Mouse (Mus musculus) thymus, adult 18-20 months (tissue): ENCODE data around the gene Dmrt3.

Experiments used
- DNase-seq, 2 experiments: peaks; one replicate each; pipeline ENCODE4 v3.0.0; 2022; ENCODE audit warnings: mixed read lengths in 2 of 2

Dmrt3 gene

DNA sequence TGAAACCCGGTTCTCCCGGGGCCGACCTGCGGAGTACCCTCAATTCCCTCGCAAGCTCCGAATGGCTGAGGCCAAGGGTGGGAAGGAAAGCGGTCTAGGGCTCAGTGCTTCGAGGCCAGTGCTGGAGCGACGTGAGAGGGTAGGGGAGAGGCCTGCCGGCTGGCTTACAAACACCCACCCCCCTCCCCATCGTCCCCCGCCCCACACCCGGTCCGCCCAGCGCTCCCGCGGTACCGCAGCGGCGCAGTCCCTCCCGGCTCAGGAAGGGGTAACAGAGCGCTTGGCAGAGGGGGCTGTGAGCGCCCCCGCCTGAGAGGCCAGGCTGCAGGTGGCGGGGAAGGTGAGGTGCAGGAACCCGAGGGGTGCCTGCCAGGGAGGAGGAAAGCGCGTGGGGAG is at the start of gene Dmrt3:
Dmrt3 (plus strand) TSS at position 287 of the 396 bp plus-strand sequence.
- no peak for DNase-seq

DNA sequence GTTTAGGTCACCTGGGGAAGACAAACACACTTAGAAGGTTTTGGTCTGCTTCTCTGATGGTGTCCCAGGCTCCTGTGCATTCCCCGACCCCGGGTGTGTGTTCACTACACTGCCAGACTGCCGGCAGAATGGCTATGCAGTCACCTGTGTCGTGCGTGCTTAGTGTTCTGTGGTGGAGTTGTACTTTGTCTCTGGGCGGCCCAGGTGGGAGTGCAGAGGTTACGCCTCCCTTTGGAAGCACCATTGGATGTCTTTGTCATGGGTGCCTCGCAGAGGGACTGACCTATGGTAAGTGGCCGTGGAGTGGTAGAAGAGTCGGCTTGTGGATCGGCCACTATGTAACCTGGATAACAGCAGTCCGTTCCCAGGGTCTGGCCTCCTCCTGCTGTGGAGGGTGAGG is 45.7 kb upstream of the Dmrt3 start:
- DNase-seq: no peak

DNA sequence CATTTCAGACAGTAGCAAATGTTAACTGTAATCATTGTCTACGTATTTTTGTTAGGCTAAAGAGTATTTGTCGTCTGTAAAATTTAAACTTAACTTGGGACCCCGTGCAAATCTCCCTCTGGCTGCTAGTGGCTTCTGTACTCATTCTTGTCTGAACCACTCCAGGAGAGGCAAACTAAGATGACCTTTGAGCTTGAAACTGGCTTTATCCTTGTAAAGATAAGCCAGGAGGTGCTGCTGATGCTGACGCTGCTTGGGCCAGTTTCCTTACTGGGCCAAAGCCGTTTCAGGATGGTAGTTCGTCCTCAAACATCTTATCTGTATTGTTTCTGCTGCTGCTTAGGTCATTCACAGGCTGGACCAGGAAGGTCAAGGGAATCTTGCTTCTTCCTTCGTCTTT is 40.3 kb upstream of the Dmrt3 start:
- no peak for DNase-seq

DNA sequence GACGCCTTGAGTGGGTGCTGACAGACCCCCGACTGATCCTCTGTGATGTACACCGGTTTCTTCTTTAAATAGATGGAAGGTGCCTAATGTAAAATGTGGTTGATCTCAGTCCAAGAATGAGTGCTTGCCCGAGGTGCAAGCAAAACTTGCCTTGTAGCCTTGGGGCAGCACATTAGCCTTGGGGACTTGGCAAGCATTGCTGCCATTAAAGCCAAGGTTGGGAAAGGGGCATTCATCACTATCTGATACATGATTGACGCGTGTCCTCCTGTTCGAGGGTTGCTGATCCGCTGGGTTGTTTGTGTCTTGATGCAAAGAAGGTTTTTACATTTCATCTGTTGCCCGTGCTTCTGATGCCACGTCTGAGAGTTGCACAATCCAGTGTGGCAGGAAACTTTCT is 35.7 kb upstream of the Dmrt3 start:
- no peak for DNase-seq

DNA sequence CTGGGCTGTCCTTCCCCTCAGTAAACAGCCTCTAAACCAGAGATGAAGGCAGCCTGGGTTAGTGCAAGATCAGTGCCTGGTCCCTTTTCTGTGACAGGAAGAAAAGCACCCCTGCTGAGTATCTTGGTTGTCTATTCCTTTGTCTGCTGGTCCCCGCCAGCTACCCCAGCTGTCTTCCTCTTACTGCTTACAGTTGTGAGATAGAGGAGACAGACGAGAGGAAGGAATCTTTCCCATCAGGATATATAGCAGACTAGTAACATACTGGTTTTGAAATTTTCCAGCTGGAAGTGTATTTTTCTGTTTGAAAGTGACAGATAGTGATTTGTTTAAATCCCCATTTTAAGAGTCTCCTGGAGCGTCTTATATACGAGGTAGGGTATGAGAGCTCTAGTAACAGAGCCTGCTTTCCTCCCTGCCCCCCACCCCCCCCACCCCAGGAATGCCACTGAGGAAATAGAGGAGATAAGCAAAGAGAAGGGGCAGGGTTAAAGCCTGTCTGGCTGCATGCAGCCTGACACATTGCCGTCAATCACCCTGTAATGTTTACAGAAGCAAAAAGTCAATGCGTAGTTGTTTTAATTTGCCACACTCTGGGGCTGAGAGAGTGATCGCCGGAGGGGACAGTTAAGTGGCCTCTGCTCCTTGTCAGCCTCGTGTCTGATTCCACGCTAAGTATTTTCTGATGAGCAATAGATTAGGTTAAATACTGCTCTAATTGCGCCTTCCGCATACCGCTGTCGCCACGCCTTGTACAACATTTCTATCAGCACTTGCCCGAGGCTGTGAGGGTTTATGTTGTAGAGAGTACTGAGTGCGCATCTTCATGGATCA is 34.9 kb upstream of the Dmrt3 start:
- DNase-seq: no peak

DNA sequence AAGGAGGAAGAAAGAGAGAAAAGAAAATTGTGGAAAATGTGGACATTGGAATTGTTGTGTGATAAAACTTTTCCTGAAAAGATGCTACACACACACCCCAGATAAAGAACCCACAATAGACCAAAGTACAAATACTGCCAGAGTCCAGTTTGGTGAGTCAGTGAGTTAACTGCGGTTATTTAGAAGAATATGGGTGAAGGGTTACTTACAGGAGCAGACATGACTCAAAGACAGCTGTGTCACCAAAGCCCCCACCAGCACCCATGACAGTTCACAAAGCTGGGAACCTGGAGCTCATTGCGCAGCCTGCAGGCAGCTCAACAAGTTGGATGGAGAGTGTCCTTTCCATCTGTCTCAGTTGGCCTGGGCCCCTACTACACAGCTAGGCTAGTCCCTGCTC is 31.7 kb upstream of the Dmrt3 start:
- DNase-seq: no peak

DNA sequence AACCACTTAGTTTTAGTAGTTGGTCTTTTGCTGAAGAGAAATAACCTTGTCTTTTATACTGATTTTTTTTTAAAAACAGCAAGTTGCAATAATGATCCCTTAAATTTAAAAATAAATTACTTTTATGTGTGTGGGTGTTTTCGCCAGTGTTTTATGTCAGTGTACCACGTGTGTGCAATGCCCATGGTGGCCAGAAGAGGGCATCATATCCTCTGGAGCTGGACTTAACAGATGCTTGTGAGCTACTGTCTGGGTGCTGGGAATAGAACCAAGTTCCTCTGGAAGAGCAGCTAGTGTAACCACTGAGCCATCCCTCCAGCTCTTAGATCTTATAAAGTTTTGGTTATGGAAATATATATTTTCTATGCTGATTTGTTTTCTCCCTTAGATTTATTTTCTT is 30.7 kb upstream of the Dmrt3 start:
- no peak for DNase-seq

DNA sequence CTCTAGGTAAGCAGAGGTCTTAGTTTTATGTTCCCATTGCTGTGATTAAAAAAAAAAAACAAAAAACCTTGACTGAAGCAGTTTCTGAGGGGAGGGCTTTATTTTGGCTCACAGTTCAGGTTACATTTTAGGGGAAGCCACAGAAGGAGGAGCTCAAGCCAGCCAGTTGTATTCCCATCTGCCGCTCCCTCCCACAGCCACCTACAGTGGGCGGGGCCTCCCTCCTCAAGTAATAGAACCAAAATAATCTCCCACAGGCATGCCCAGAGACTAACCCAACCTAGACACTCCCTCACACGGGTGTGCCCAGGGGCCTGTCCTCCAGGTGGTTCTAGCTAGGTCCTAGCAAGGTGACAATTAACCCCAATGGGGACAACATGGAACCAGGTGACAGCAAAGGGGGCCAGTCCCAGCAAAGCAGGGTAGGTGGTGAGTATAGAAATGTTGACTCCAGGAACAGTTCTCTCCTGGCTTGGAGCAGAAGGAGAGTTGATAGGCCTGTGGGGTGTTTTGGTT is 12.3 kb upstream of the Dmrt3 start:
- no peak for DNase-seq

DNA sequence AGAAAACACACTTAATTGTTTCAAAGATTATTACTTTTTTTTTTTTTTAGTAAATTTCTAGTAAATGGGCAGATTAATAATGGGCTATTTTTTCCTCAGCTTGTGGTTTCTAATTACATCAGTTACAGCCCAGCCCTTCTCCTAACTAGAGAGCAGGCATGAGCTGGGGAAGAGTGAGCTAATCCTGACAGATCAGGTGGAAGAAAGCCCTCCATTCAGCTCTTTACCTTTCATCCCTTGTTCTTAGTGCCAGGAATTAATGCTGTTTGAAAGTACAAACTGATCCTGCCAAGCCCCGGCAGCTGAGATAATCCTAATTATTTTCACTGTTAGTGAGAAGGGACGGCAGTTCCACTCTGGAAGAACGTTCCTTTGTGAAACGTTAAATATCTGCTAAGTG is 11.5 kb upstream of the Dmrt3 start:
- DNase-seq: no peak

DNA sequence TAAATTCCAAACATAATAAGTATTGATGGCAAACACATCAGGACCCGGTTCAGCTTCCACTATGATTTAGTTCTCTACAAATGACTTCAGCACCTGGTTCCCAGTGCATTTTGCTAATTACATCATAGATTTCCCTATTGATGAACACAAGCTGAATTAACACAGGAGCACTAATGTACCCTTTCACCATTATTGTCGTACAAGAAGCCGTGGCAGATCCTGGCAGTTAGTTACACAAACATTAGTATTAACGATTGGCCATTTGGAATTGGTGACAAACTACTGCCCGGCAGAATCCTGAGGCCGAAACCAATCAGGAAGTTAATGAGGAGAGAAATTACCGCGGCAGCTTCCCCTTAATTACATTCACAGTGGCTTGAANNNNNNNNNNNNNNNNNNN is 8.1 kb upstream of the Dmrt3 start:
- no peak for DNase-seq

DNA sequence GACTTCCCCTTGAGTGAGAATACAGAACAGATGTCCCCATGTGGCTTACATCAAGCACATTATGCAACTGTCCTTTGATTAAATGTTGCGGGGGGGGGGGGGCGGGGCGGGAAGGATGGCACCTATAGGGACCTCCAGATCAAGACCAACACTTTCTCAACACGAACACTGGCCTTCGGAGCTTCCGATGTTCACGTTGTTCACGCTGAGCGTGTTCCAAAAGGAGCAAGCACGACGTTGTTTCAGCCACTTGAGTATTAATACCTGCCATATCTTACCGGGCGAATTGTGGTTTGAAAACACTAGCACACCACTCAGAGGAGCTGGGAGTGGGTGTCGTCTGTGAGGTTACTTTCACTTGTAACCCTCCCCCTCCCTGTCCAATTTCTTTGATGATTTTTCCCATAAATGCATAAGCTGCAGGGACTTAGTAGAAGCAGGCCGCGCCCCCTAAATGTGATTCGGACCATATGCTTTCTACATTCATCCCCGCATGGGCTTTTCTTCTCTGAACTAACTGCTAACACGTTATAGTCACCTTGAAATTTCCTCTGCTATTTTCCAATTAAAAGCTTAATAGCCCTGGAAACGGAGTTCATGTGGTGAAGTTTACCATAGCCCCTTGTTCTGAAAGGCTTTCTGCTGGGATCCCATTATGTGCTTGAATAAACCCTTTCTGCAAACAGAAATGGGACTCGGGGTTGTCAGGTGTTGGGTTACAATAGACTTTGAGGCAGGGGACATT is 2.5 kb upstream of the Dmrt3 start:
- DNase-seq: no peak

DNA sequence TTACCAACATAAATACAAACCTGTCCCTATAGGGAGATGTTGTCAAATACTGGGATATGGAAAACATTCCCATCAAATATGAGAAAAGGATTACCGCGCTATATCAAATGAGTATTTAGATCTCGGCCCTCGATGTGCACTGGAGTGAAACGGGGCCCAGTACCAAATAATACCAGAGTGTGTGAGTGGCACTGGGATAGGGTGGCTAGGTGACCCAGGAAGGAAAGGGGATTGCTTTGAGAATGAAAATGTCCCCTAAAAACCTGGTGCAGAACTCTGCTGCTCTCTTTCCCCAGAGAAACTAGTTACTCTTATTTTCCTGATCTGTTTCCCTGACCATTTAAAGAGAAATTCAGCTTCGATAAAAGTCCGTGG is 1.9 kb upstream of the Dmrt3 start:
- no peak for DNase-seq

DNA sequence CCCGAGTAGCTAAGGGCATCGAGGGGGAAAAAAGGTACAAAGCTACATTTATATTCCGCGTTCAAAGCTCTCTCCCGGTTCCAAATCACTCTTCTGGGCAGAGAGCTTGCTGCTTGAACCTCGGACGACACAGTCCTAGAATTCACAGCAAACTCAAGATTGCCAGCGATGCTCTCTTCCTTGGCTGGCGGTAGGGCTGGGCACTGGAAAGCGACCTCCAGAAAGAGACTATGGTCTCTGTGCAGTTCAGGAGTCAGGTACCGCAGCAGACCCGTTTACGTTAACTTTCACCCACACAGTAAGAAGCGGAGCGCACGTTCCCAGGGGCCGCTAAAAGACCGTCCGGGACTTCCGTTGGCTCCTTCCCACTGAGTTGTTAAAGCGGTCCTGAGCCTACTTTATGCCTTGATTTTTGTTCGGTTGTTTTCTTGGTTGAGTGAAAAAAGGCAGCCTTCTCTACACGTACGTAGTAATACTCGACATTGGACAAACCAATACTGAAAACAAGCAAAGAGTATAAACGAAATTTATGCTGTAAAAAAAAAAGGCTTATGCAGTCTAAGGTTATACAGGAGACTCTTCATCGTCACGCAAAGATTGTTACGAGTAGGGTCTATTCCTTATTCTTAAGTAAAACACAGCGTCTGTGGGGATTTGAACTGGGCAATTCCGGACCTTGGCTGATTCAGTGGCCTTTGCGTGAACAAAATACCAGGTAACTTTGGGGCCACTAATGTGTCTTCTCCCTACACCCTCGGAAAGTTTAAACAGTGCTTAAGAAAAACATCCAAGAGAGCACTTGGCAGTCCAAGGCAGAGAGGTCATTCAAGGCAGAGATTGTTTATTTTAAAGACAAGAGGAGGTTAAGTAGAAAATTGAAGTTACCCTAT is 895 bp upstream of the Dmrt3 start:
- DNase-seq: no peak

DNA sequence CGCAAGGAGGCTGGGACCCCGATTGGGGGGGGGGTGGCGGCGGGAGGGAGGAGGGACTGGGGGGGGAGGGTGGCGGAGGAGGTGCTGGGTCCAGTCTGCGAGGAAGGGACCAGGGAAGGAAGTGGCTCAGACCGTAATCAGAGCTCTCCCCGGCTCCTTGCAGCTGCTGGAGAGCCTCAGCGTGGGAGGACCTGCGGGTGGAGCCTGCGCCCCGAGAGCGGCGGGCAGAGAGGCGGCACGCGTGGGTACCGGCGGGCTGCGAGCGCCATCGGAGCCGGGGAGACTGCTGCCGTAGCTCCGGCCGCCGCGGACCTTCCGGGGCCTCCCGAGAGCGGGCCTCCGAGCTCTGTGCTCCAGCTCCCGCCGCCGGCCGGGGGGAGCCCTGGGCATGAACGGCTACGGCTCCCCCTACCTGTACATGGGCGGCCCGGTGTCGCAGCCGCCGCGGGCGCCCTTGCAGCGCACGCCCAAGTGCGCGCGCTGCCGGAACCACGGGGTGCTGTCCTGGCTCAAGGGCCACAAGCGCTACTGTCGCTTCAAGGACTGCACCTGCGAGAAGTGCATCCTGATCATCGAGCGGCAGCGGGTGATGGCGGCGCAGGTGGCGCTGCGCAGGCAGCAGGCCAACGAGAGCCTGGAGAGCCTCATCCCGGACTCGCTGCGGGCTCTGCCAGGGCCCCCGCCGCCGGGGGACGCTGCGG is 460 bp downstream of the Dmrt3 start:
- no peak for DNase-seq

DNA sequence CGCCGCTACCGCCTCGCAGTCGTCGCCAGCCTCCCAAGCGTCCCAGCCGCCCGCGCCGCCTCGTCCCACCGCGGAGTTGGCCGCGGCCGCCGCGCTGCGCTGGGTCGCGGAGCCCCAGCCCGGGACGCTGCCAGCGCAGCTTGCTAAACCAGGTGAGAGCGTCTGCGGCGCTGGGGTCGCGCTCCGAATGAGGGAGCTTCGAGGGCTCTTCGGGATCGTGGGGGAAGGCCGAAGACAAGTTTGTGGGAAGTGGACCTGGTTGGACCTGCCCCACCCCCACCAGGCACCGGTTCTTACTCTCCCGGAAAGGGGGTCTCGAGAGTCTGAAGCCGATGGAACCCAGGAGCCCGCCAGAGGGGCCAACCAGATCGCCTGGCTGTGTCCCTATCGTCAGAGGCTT is 1.0 kb downstream of the Dmrt3 start:
- DNase-seq: no peak

DNA sequence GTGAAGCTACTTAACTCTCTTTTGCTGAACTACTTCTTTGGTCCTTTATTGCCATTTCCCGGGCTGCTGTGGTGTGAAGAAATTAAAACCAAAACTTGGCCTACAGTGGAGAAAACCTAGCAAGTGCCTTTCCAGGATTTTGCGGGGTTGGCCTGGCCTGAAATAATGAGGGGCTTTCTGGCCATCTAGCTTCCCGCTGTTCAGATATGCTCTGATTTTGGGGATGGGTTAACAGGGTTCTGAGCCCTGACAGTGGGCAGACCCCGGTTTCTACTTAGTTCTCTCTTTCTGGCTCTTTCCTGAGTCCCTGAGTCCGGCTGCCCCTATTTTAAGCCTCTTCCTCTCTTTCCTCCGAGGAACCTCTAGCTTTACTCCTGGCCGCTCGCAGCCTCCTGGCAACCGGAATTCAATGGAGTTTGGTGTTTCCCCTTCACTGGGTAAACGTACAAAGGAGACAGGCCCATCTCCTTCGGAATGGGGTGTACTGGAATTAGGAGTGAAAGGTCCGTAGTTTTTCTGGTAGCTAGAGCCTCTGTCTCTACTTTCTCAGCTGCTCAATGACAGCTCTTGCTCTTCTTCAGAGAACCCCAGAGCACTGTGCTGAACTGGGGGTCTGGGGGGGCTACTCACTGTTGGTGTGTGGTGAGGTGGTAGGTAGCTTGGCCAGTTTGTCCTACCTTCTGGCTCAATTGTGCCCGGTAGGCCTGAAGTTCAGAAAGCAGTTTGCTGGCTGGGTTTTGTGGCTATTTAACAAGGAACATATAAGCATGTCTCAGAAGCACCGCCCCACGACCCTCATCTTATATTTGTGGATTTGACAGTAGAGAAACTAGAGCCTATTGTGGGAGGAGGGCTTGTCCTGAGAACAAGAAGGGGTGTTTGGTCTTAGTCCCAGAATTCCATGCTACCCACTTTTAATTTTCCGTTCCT is 2.0 kb downstream of the Dmrt3 start:
- DNase-seq: no peak

DNA sequence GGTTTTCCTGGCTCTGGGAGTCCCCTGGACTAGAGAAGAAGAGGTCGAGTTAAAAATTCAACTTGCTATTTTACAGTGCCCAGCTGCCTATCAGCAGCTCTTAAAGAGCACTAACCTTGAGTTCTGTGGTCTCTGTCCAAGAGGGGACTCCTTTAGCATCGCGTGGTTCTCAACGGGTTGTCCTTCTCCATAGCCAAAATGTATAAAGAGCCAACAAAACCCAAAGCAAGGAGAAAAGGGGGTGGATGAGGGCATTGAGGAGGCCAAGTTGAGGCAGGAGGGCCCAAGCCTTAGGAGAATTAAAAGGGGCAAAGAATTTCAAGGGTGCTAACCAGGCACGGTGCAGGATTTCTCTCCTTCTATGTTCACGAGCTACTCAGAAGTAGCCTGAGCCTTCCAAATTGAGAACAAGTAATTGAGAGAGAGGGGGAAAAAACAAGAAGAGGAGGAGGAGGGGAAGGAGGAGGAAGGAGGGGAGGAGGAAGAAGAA is 2.8 kb downstream of the Dmrt3 start:
- DNase-seq: no peak

DNA sequence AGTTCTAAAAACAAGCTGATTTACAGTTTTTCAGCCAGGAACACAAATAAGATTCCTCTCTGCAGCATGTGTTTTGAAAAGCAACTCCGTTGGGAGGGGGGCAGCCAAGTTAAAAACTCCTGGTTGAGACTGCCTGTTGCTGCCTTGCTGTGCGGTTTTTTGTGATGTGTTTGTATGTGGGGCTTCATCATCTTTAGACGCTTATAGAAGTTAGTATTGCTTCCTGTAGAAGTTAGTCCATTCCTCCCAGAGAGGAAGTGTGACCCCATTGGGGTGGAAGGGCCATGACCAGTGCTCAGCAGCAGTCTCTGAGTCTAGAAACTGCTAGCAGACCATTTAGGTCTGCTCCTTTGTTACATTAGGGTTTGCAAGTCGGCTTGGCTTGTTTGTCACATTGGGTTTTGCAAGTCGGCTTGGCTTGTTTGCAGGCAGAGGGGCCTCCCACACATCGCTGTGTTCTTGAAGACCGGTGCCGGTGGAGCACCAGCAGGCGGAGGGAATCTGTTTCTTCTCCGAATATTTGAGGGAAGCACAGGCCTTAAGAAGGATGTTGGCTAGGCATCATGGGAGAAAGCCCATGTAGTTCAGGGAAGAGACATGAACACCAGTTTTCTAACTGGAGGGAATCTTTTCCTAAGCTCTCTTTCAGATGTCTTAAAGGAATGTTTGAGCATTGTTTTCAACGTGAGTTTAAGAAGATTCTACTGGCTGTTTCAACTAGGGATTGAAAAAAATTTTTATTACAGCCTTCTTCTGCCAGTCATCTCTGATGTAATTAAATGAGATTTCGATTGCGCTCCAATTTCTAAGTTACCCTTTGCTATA is 3.6 kb downstream of the Dmrt3 start:
- DNase-seq: no peak

DNA sequence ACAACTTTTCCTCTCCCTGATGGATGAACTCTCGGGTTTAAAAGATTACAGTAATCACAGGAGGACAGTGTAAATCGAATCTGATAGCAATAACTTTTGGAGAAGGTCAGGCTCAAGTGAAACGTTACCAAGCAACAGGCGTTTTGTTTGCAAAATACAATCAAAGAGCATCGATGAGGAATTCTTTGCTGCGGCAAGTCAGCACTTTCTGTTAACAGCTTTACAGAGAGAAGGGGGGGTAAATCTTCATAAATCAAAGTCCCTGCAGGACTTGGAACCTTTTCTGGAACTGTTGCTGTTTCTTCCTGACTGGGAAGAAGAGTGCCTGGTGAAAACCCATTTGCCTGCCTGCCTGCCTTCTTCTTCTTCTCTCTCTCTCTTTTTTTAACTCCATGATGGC is 5.8 kb downstream of the Dmrt3 start:
- DNase-seq: no peak
